In genomic region chr9:57950519-57950918, GRCm38 (mm10) we compare ENCODE assay signal across 15 mouse cellular contexts. TPM values are rescaled to one million over a fixed set of nuclear protein-coding genes. Genes with fewer than 3 reads are reported as not detected.
DNase-seq lines count a peak whose midpoint lies in the region; ATAC-seq and TF ChIP-seq lines count a peak whose summit lies in the region.
"Had no signal": no experiment of that assay in that cellular context is flagged by ENCODE, and none has a peak within 500 bp of the region (broad histone marks: within the 10 kb centered on the region; RNA-seq: fewer than 3 reads in every experiment).

No protein-coding gene starts in this region.

- TF ChIP-seq POLR2A in kidney, adult 2 months (IDR thresholded peaks at IDR 0.05; ENCODE audit: low read depth, low read length) = no peak
- no peak for TF ChIP-seq POLR2A in CH12.LX (IDR thresholded peaks at IDR 0.05; ENCODE audit: low read depth, low read length)

- peak overlapping the region; percentile 89 for H3K9ac ChIP-seq in CH12.LX (ENCODE audit: insufficient read depth, low read depth)
- H3K9ac ChIP-seq in hindbrain, embryonic 16.5 days (ENCODE audit: low read depth, low read length) = peak overlapping the region; percentile 2; the same call in 1 of the 2 replicates
- H3K9ac ChIP-seq: midbrain, embryonic 15.5 days had no signal

- no peaks in the 10 kb centered on the region for H3K9me3 ChIP-seq in CH12.LX (replicated peaks; ENCODE audit: low read length)
- H3K9me3 ChIP-seq in hindbrain, embryonic 16.5 days (ENCODE audit: control insufficient read depth, low read length) = no peaks in the 10 kb centered on the region
- H3K9me3 ChIP-seq: midbrain, embryonic 15.5 days had no signal

- no peaks in the 10 kb centered on the region for H3K36me3 ChIP-seq in kidney, adult 2 months (ENCODE audit: control insufficient read depth, insufficient read depth, low read length)
- peaks cover 69 to 97% of the 10 kb centered on the region in 2 experiments for H3K36me3 ChIP-seq in CH12.LX (replicated peaks in 1 of 2; ENCODE audit: control insufficient read depth in 1 of 2, insufficient read depth in 1 of 2, low read length in 1 of 2)
- H3K36me3 ChIP-seq in hindbrain, embryonic 16.5 days (ENCODE audit: control insufficient read depth, insufficient read depth, low read length) = peaks cover 6% of the 10 kb centered on the region

- dilution Hi-C loops in CH12.LX (cut with MboI; ENCODE audit: extremely low pct_ligation_motif_present, extremely low pct_unique_long_range_greater_than_20kb, low sequenced_read_pairs) = no loop called here

- peak; percentile 60 for DNase-seq in cerebellum, adult 9-10 months
- no peak for DNase-seq in cerebellum, adult 8-10 months
- DNase-seq in kidney, adult 2 months = no peak
- no peak for DNase-seq in kidney, adult 11 months
- no peak for DNase-seq in CH12.LX (ENCODE audit: extremely low read depth)
- no peak for DNase-seq in urinary bladder, adult 18-20 months (ENCODE audit: low spot score in 2 of 2)
- no peak for DNase-seq in kidney, postnatal 4 days
- DNase-seq: cerebellum, adult 11 months; right cerebral cortex, postnatal 14 days had no signal

- TF ChIP-seq EP300 in CH12.LX (IDR thresholded peaks at IDR 0.05; ENCODE audit: low read length) = no peak

- peak overlapping the region; percentile 95 for H3K4me2 ChIP-seq in CH12.LX (ENCODE audit: insufficient read depth, low read depth, poor library complexity, severe bottlenecking)
- no peak overlapping the region; the same call in 1 of the 2 replicates for H3K4me2 ChIP-seq in hindbrain, embryonic 16.5 days (ENCODE audit: low read length)
- H3K4me2 ChIP-seq: midbrain, embryonic 15.5 days had no signal

- 0 out of 2 replicates have a peak overlapping the region, but pooled peaks have one; percentile 19 for H3K27ac ChIP-seq in kidney, adult 2 months (ENCODE audit: insufficient read depth, low read depth, low read length)
- peak overlapping the region; percentile 96 for H3K27ac ChIP-seq in CH12.LX (ENCODE audit: insufficient read depth, low read depth)
- no peak overlapping the region for H3K27ac ChIP-seq in hindbrain, embryonic 16.5 days (ENCODE audit: low read depth, low read length)
- H3K27ac ChIP-seq: kidney, postnatal 0 days; midbrain, embryonic 15.5 days had no signal

- TF ChIP-seq RAD21 in CH12.LX (IDR thresholded peaks at IDR 0.05; ENCODE audit: low read depth, low read length) = no peak

- no peak for ATAC-seq in hindbrain, embryonic 16.5 days
- ATAC-seq: midbrain, embryonic 15.5 days had no signal

- 83% methylated on average over 9 of the region's 9 CpGs for WGBS in kidney, adult 2 months
- 32% methylated on average over 9 of the region's 9 CpGs for WGBS in hindbrain, embryonic 16.5 days

- H3K27me3 ChIP-seq in kidney, adult 2 months (replicated peaks; ENCODE audit: control insufficient read depth, insufficient read depth, low read length) = no peaks in the 10 kb centered on the region
- H3K27me3 ChIP-seq in CH12.LX (replicated peaks) = no peaks in the 10 kb centered on the region
- H3K27me3 ChIP-seq in hindbrain, embryonic 16.5 days (replicated peaks; ENCODE audit: control insufficient read depth, insufficient read depth, low read length) = no peaks in the 10 kb centered on the region
- H3K27me3 ChIP-seq: midbrain, embryonic 15.5 days had no signal

- H3K4me3 ChIP-seq in kidney, adult 2 months (ENCODE audit: insufficient read depth, low read depth, low read length) = no peak overlapping the region
- peak overlapping the region; percentile 52 to 64 (median 60) for H3K4me3 ChIP-seq in CH12.LX (replicated peaks in 1 of 3; ENCODE audit: low read depth in 2 of 3, low read length in 2 of 3, poor library complexity in 1 of 3)
- no peak overlapping the region for H3K4me3 ChIP-seq in hindbrain, embryonic 16.5 days (ENCODE audit: low read length)
- H3K4me3 ChIP-seq: erythroblast, embryonic 14.5 days; midbrain, embryonic 15.5 days had no signal

- H3K79me2 ChIP-seq in CH12.LX (replicated peaks; ENCODE audit: control insufficient read depth, extremely low read depth, insufficient read depth, poor library complexity, severe bottlenecking) = peaks cover 100% of the 10 kb centered on the region

- TF ChIP-seq CTCF in kidney, adult 2 months (conservative IDR thresholded peaks at IDR 0.05; ENCODE audit: insufficient read depth, insufficient read length, low read depth, low read length) = no peak
- TF ChIP-seq CTCF in CH12.LX (conservative IDR thresholded peaks at IDR 0.05 in 1 of 2, IDR thresholded peaks at IDR 0.05 in 1 of 2; ENCODE audit: low read depth in 2 of 2, low read length in 2 of 2) = no peak

- no peaks in the 10 kb centered on the region for H3K4me1 ChIP-seq in kidney, adult 2 months (ENCODE audit: control insufficient read depth, insufficient read depth, low read length)
- peaks cover 46 to 86% of the 10 kb centered on the region in 2 experiments for H3K4me1 ChIP-seq in CH12.LX (ENCODE audit: control insufficient read depth in 1 of 2, insufficient read depth in 2 of 2)
- peaks cover 35% of the 10 kb centered on the region for H3K4me1 ChIP-seq in hindbrain, embryonic 16.5 days (ENCODE audit: control insufficient read depth, insufficient read depth, low read depth, low read length)

- in situ Hi-C loops in CH12.LX (cut with MboI; ENCODE audit: low pct_ligation_motif_present, low pct_unique_long_range_greater_than_20kb, low sequenced_read_pairs) = no loop called here

TF ChIP-seq in CH12.LX, 34 proteins besides CTCF, POLR2A, EP300 and RAD21:
- peak; percentile 66; the same call in 1 of the 2 replicates for TF ChIP-seq UBTF (IDR thresholded peaks at IDR 0.05; ENCODE audit: low read depth, low read length)
- TF ChIP-seq USF1 (IDR thresholded peaks at IDR 0.05; ENCODE audit: low read depth, low read length) = no peak
- 0 out of 2 replicates have a peak, but pooled peaks have one; percentile 14 for TF ChIP-seq SIN3A (IDR thresholded peaks at IDR 0.05; ENCODE audit: low read length)

RNA-seq across cellular contexts. Expression of gene Sema7a, which starts 10.6 kb away (rescaled TPM):
- polyA plus RNA-seq in kidney, adult 2 months (2012; rRNA removed) = 9.4 and 9.6 TPM in 2 replicates
- total RNA-seq in CH12.LX (2012; rRNA removed) (113 and 181 TPM in 2 replicates), CH12.LX (2014; rRNA removed) (78.2 and 88.6 TPM in 2 replicates)
- 81.9 and 89.4 TPM in 2 replicates for polyA plus RNA-seq in CH12.LX (2012; ENCODE audit: insufficient read length, low read depth)
- polyA plus RNA-seq in hindbrain, embryonic 16.5 days (2015; fragmentation: Nextera tagmentation; extraction: Ambion mirVana) = 2.1 and 2.9 TPM in 2 replicates

RNA-seq across cellular contexts. Expression of gene Ubl7, which starts 39.7 kb away (rescaled TPM):
- polyA plus RNA-seq in kidney, adult 2 months (2012; rRNA removed) = 144 and 150 TPM in 2 replicates
- total RNA-seq in CH12.LX (2012; rRNA removed) (31.2 and 37.3 TPM in 2 replicates), CH12.LX (2014; rRNA removed) (19.9 and 24.7 TPM in 2 replicates)
- polyA plus RNA-seq in CH12.LX (2012; ENCODE audit: insufficient read length, low read depth) = 73.3 and 81.1 TPM in 2 replicates
- polyA plus RNA-seq in hindbrain, embryonic 16.5 days (2015; fragmentation: Nextera tagmentation; extraction: Ambion mirVana) = 169 and 177 TPM in 2 replicates

RNA-seq across cellular contexts. Expression of gene Cyp11a1, which starts 55.7 kb away (rescaled TPM):
- 0.16 and 5.1 TPM in 2 replicates for polyA plus RNA-seq in kidney, adult 2 months (2012; rRNA removed)
- total RNA-seq in CH12.LX (2012; rRNA removed) (2.6 and 4.6 TPM in 2 replicates), CH12.LX (2014; rRNA removed) (8.3 and 9.0 TPM in 2 replicates)
- 12.1 and 12.8 TPM in 2 replicates for polyA plus RNA-seq in CH12.LX (2012; ENCODE audit: insufficient read length, low read depth)
- polyA plus RNA-seq in hindbrain, embryonic 16.5 days (2015; fragmentation: Nextera tagmentation; extraction: Ambion mirVana) = 1.7 and 2.4 TPM in 2 replicates
- total RNA-seq: heart, adult 18-20 months; liver, adult 2 months had no signal
- polyA plus RNA-seq: liver, adult 2 months had no signal

Comparison
In these comparisons a context has a peak if more than half of its experiments do, and no peak if none do; other contexts are left out.
1. H3K4me3 ChIP-seq: peak in CH12.LX (3 of 3); none in kidney, adult 2 months (single experiment) and hindbrain, embryonic 16.5 days (single experiment).